11 mouse cellular contexts compared by ENCODE assay signal in genomic region chr6:31082613-31083470, GRCm38 (mm10).
DNase-seq lines count a peak whose midpoint lies in the region; ATAC-seq and TF ChIP-seq lines count a peak whose summit lies in the region.
"Had no signal": no experiment of that assay in that cellular context is flagged by ENCODE, and none has a peak within 500 bp of the region (broad histone marks: within the 10 kb centered on the region; RNA-seq: fewer than 3 reads in every experiment).

No protein-coding gene starts in this region.

- no peaks in the 10 kb centered on the region for H3K9me3 ChIP-seq in lung, embryonic 15.5 days
- no peaks in the 10 kb centered on the region for H3K9me3 ChIP-seq in midbrain, embryonic 10.5 days (replicated peaks)
- H3K9me3 ChIP-seq: hindbrain, embryonic 13.5 days; limb, embryonic 15.5 days had no signal

- no peaks in the 10 kb centered on the region for H3K27me3 ChIP-seq in lung, embryonic 15.5 days
- H3K27me3 ChIP-seq in cerebellum, adult 2 months (ENCODE audit: control insufficient read depth, insufficient read depth, low read length): no peaks in the 10 kb centered on the region
- no peaks in the 10 kb centered on the region for H3K27me3 ChIP-seq in midbrain, embryonic 10.5 days (ENCODE audit: low read depth, poor library complexity, severe bottlenecking)
- H3K27me3 ChIP-seq: limb, embryonic 15.5 days had no signal

- no peak for ATAC-seq in lung, embryonic 15.5 days (ENCODE audit: borderline replicate concordance, extremely low read depth, low FRiP score, low TSS enrichment)
- ATAC-seq in erythroid progenitor cell, adult 5-6 weeks (replicated peaks; ENCODE audit: low FRiP score, poor library complexity, severe bottlenecking): no peak

- TF ChIP-seq POLR2A in cerebellum, adult 2 months (IDR thresholded peaks at IDR 0.05; ENCODE audit: borderline replicate concordance, insufficient read depth, low read length): no peak

- no peaks in the 10 kb centered on the region for H3K36me3 ChIP-seq in lung, embryonic 15.5 days
- peaks cover 42% of the 10 kb centered on the region; the same call in 1 of the 2 replicates for H3K36me3 ChIP-seq in macrophage (ENCODE audit: inconsistent target)
- H3K36me3 ChIP-seq in midbrain, embryonic 10.5 days: no peaks in the 10 kb centered on the region
- H3K36me3 ChIP-seq: hindbrain, embryonic 13.5 days; limb, embryonic 15.5 days had no signal

- TF ChIP-seq CTCF in cerebellum, adult 2 months (IDR thresholded peaks at IDR 0.05; ENCODE audit: borderline replicate concordance, insufficient read depth, low read depth, low read length): no peak

- no peak overlapping the region for H3K9ac ChIP-seq in lung, embryonic 15.5 days
- H3K9ac ChIP-seq: hindbrain, embryonic 13.5 days; limb, embryonic 15.5 days had no signal

- peaks cover 74% of the 10 kb centered on the region for H3K79me2 ChIP-seq in macrophage (ENCODE audit: inconsistent target)

- H3K4me2 ChIP-seq in lung, embryonic 15.5 days: no peak overlapping the region
- H3K4me2 ChIP-seq: hindbrain, embryonic 13.5 days; limb, embryonic 15.5 days; midbrain, embryonic 11.5 days had no signal

- peaks cover 46% of the 10 kb centered on the region for H3K4me1 ChIP-seq in lung, embryonic 15.5 days
- peaks cover 23% of the 10 kb centered on the region for H3K4me1 ChIP-seq in cerebellum, adult 2 months (ENCODE audit: control insufficient read depth, insufficient read depth, low read length)
- peaks cover 20% of the 10 kb centered on the region for H3K4me1 ChIP-seq in midbrain, embryonic 10.5 days

- H3K4me3 ChIP-seq in lung, embryonic 15.5 days: no peak overlapping the region
- H3K4me3 ChIP-seq in cerebellum, adult 2 months (replicated peaks; ENCODE audit: insufficient read depth, low read depth, low read length): no peak overlapping the region
- no peak overlapping the region for H3K4me3 ChIP-seq in macrophage (ENCODE audit: inconsistent target)
- no peak overlapping the region for H3K4me3 ChIP-seq in midbrain, embryonic 10.5 days
- H3K4me3 ChIP-seq: hindbrain, embryonic 13.5 days; limb, embryonic 15.5 days had no signal

- DNase-seq in lung, postnatal 10 days: no peak
- DNase-seq in cerebellum, adult 2 months: peak; percentile 71 to 77
- peak; percentile 73 for DNase-seq in gastrocnemius, postnatal 25 days
- no peak for DNase-seq in midbrain, embryonic 10.5 days (ENCODE audit: low spot score)
- DNase-seq: kidney, postnatal 36 days had no signal

- H3K27ac ChIP-seq in lung, embryonic 15.5 days: peak overlapping the region; percentile 45; the same call in 1 of the 2 replicates
- no peak overlapping the region for H3K27ac ChIP-seq in cerebellum, adult 2 months (ENCODE audit: insufficient read depth, low read length)
- peak overlapping the region; percentile 90 for H3K27ac ChIP-seq in macrophage
- no peak overlapping the region for H3K27ac ChIP-seq in midbrain, embryonic 10.5 days (replicated peaks)
- H3K27ac ChIP-seq: hindbrain, embryonic 13.5 days; limb, embryonic 15.5 days had no signal

- WGBS in lung, embryonic 15.5 days: 74% methylated on average over 10 of the region's 10 CpGs
- 45% methylated on average over 10 of the region's 10 CpGs for WGBS in cerebellum, adult 2 months
- 88% methylated on average over 10 of the region's 10 CpGs for WGBS in macrophage (ENCODE audit: missing documents)
- 91% methylated on average over 10 of the region's 10 CpGs for WGBS in midbrain, embryonic 10.5 days

Comparison
In these comparisons a context has a peak if more than half of its experiments do, and no peak if none do; other contexts are left out.
1. H3K27ac ChIP-seq: peak in lung, embryonic 15.5 days (single experiment) and macrophage (single experiment); none in cerebellum, adult 2 months (single experiment) and midbrain, embryonic 10.5 days (single experiment).
2. DNase-seq: peak in cerebellum, adult 2 months (2 of 2) and gastrocnemius, postnatal 25 days (single experiment); none in lung, postnatal 10 days (single experiment) and midbrain, embryonic 10.5 days (single experiment).